Mouse (Mus musculus): ENCODE results near the gene Cdc14a.

The Cdc14a gene

GRCm38 (mm10) chr3:116338616-116339015 lies 85.2 kb downstream of the Cdc14a start:
- H3K27me3 ChIP-seq (ENCODE audit: insufficient read depth, low read length) = peaks cover 4% of the 10 kb centered on the region; the same call in 1 of the 2 replicates
- H3K9me3 ChIP-seq (ENCODE audit: low read length) = no peaks in the 10 kb centered on the region
- H3K4me3 ChIP-seq (replicated peaks; ENCODE audit: low read length) = no peak overlapping the region
- peaks cover 39% of the 10 kb centered on the region for H3K4me1 ChIP-seq (replicated peaks; ENCODE audit: low read depth, low read length)
- no peaks in the 10 kb centered on the region for H3K36me3 ChIP-seq (ENCODE audit: insufficient read depth, low read length)
- TF ChIP-seq CTCF (conservative IDR thresholded peaks at IDR 0.05; ENCODE audit: low read length) (no peak), NANOG (IDR thresholded peaks at IDR 0.05; ENCODE audit: borderline replicate concordance, low read length) (no peak), POU5F1 (IDR thresholded peaks at IDR 0.05; ENCODE audit: borderline replicate concordance, low read length) (no peak)

GRCm38 (mm10) chr3:116337840-116338239 lies 86.0 kb downstream of the Cdc14a start:
- H3K4me1 ChIP-seq (replicated peaks; ENCODE audit: low read depth, low read length) = peaks cover 42% of the 10 kb centered on the region

GRCm38 (mm10) chr3:116335036-116335435 lies 88.8 kb downstream of the Cdc14a start:
- TF ChIP-seq CTCF (conservative IDR thresholded peaks at IDR 0.05; ENCODE audit: low read length) = no peak
- no peak for TF ChIP-seq POU5F1 (IDR thresholded peaks at IDR 0.05; ENCODE audit: borderline replicate concordance, low read length)
- no peak for TF ChIP-seq NANOG (IDR thresholded peaks at IDR 0.05; ENCODE audit: borderline replicate concordance, low read length)
- no peak overlapping the region for H3K4me3 ChIP-seq (replicated peaks; ENCODE audit: low read length)
- peaks cover 21% of the 10 kb centered on the region for H3K4me1 ChIP-seq (replicated peaks; ENCODE audit: low read depth, low read length)
- no peaks in the 10 kb centered on the region for H3K36me3 ChIP-seq (ENCODE audit: insufficient read depth, low read length)
- H3K9me3 ChIP-seq (ENCODE audit: low read length) = no peaks in the 10 kb centered on the region
- H3K27me3 ChIP-seq (ENCODE audit: insufficient read depth, low read length) = peaks cover 6% of the 10 kb centered on the region

More at GRCm38 (mm10) chr3:116337840-116338239, 86.0 kb downstream of the Cdc14a start:
- Histone ChIP-seq H3K36me3 (ENCODE audit: insufficient read depth, low read length) (no peaks in the 10 kb centered on the region), H3K4me3 (replicated peaks; ENCODE audit: low read length) (no peak overlapping the region), H3K27me3 (ENCODE audit: insufficient read depth, low read length) (peaks cover 4% of the 10 kb centered on the region; the same call in 1 of the 2 replicates), H3K9me3 (ENCODE audit: low read length) (no peaks in the 10 kb centered on the region)
- no peak for TF ChIP-seq NANOG (IDR thresholded peaks at IDR 0.05; ENCODE audit: borderline replicate concordance, low read length)
- TF ChIP-seq POU5F1 (IDR thresholded peaks at IDR 0.05; ENCODE audit: borderline replicate concordance, low read length) = no peak
- TF ChIP-seq CTCF (conservative IDR thresholded peaks at IDR 0.05; ENCODE audit: low read length) = no peak

- Histone ChIP-seq H3K4me3 (replicated peaks; ENCODE audit: low read length) (no peak overlapping the region), H3K36me3 (ENCODE audit: insufficient read depth, low read length) (no peaks in the 10 kb centered on the region), H3K27me3 (ENCODE audit: insufficient read depth, low read length) (peaks cover 13% of the 10 kb centered on the region), H3K9me3 (ENCODE audit: low read length) (no peaks in the 10 kb centered on the region), H3K4me1 (replicated peaks; ENCODE audit: low read depth, low read length) (peaks cover 28% of the 10 kb centered on the region)
- TF ChIP-seq NANOG (IDR thresholded peaks at IDR 0.05; ENCODE audit: borderline replicate concordance, low read length) (no peak), POU5F1 (IDR thresholded peaks at IDR 0.05; ENCODE audit: borderline replicate concordance, low read length) (no peak), CTCF (conservative IDR thresholded peaks at IDR 0.05; ENCODE audit: low read length) (no peak)
Measured at GRCm38 (mm10) chr3:116333711-116334110, 90.1 kb downstream of the Cdc14a start.

GRCm38 (mm10) chr3:116333229-116333628 lies 90.6 kb downstream of the Cdc14a start:
- H3K36me3 ChIP-seq (ENCODE audit: insufficient read depth, low read length) = no peaks in the 10 kb centered on the region
- no peaks in the 10 kb centered on the region for H3K9me3 ChIP-seq (ENCODE audit: low read length)
- peaks cover 15% of the 10 kb centered on the region for H3K27me3 ChIP-seq (ENCODE audit: insufficient read depth, low read length)
- no peak overlapping the region for H3K4me3 ChIP-seq (replicated peaks; ENCODE audit: low read length)
- peaks cover 33% of the 10 kb centered on the region for H3K4me1 ChIP-seq (replicated peaks; ENCODE audit: low read depth, low read length)
- TF ChIP-seq CTCF (conservative IDR thresholded peaks at IDR 0.05; ENCODE audit: low read length) (peak; percentile 73), POU5F1 (IDR thresholded peaks at IDR 0.05; ENCODE audit: borderline replicate concordance, low read length) (no peak)

GRCm38 (mm10) chr3:116331811-116332464 lies 91.9 kb downstream of the Cdc14a start:
- Histone ChIP-seq H3K9me3 (ENCODE audit: low read length) (no peaks in the 10 kb centered on the region), H3K27me3 (ENCODE audit: insufficient read depth, low read length) (peaks cover 24% of the 10 kb centered on the region), H3K36me3 (ENCODE audit: insufficient read depth, low read length) (no peaks in the 10 kb centered on the region), H3K4me1 (replicated peaks; ENCODE audit: low read depth, low read length) (peaks cover 38% of the 10 kb centered on the region), H3K4me3 (replicated peaks; ENCODE audit: low read length) (no peak overlapping the region)
- TF ChIP-seq POU5F1 (IDR thresholded peaks at IDR 0.05; ENCODE audit: borderline replicate concordance, low read length) (no peak), NANOG (IDR thresholded peaks at IDR 0.05; ENCODE audit: borderline replicate concordance, low read length) (no peak), CTCF (conservative IDR thresholded peaks at IDR 0.05; ENCODE audit: low read length) (peak; percentile 72)

- H3K9me3 ChIP-seq (ENCODE audit: low read length) = no peaks in the 10 kb centered on the region
- H3K4me1 ChIP-seq (replicated peaks; ENCODE audit: low read depth, low read length) = peaks cover 36% of the 10 kb centered on the region
- TF ChIP-seq POU5F1 (IDR thresholded peaks at IDR 0.05; ENCODE audit: borderline replicate concordance, low read length) (no peak), CTCF (conservative IDR thresholded peaks at IDR 0.05; ENCODE audit: low read length) (no peak), NANOG (IDR thresholded peaks at IDR 0.05; ENCODE audit: borderline replicate concordance, low read length) (no peak)
- H3K27me3 ChIP-seq (ENCODE audit: insufficient read depth, low read length) = peaks cover 38% of the 10 kb centered on the region
- H3K36me3 ChIP-seq (ENCODE audit: insufficient read depth, low read length) = no peaks in the 10 kb centered on the region
- no peak overlapping the region for H3K4me3 ChIP-seq (replicated peaks; ENCODE audit: low read length)
Measured at GRCm38 (mm10) chr3:116329976-116330375, 93.9 kb downstream of the Cdc14a start.

GRCm38 (mm10) chr3:116329023-116329762 lies 94.6 kb downstream of the Cdc14a start:
- TF ChIP-seq CTCF (conservative IDR thresholded peaks at IDR 0.05; ENCODE audit: low read length) (no peak), NANOG (IDR thresholded peaks at IDR 0.05; ENCODE audit: borderline replicate concordance, low read length) (no peak), POU5F1 (IDR thresholded peaks at IDR 0.05; ENCODE audit: borderline replicate concordance, low read length) (no peak)
- H3K36me3 ChIP-seq (ENCODE audit: insufficient read depth, low read length) = no peaks in the 10 kb centered on the region

More at GRCm38 (mm10) chr3:116329023-116329762, 94.6 kb downstream of the Cdc14a start:
- no peaks in the 10 kb centered on the region for H3K9me3 ChIP-seq (ENCODE audit: low read length)
- H3K4me3 ChIP-seq (replicated peaks; ENCODE audit: low read length) = no peak overlapping the region
- H3K4me1 ChIP-seq (replicated peaks; ENCODE audit: low read depth, low read length) = peaks cover 36% of the 10 kb centered on the region
- H3K27me3 ChIP-seq (ENCODE audit: insufficient read depth, low read length) = peaks cover 42% of the 10 kb centered on the region

Measured in E14TG2a.4 (cell line).